Mouse (Mus musculus): ENCODE data around the gene Nadsyn1.

Gene Nadsyn1

DNA sequence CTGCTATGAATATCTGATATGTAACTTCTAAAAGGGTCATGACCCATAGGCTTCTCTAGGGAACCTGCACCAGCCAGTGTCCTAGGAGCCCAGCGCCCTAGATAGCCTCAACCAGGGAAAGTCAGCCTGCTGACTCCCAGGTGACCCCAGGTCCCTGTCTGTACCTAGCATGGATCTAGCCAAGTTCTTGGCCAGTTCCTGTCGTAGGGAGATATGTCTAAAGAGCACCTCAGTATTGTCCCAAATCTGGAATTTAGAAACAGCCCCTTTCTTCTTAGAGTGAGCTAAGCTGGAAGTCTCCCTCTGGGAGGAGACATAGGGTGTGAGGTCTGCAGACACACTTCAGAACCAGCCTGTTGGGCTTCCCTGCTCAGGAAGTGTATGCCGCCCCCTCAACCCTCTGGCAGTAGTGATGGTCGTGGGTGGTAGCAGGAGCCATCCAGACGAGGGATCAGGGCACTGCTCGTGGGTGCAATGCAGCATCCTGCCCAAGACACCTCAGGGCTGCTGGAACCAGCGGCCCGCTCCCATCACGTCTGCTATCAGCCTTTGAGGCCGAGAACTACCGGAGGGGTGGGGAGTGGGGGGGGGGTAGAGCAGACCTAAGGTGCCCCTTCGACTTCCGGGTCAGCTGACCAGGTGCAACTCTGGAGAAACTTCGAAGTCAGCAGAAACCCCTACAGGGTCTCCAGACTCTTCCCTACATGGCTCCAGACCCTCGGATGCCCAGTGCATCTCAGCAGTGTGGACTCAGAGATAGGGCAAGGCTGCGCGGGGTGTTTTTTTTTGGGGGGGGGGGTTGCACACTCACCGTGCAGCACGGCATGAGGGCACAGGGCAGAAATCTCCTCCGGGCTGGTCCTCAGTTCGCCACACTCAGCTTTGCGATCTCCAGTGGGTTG lies 66.3 kb downstream of the Nadsyn1 start, which contains the start of gene Osbpl5:
TSS of gene Osbpl5 (minus strand) at position 861 of the 902 bp plus-strand sequence.
- in situ Hi-C loops (cut with MboI, MseI): no loop called here

DNA sequence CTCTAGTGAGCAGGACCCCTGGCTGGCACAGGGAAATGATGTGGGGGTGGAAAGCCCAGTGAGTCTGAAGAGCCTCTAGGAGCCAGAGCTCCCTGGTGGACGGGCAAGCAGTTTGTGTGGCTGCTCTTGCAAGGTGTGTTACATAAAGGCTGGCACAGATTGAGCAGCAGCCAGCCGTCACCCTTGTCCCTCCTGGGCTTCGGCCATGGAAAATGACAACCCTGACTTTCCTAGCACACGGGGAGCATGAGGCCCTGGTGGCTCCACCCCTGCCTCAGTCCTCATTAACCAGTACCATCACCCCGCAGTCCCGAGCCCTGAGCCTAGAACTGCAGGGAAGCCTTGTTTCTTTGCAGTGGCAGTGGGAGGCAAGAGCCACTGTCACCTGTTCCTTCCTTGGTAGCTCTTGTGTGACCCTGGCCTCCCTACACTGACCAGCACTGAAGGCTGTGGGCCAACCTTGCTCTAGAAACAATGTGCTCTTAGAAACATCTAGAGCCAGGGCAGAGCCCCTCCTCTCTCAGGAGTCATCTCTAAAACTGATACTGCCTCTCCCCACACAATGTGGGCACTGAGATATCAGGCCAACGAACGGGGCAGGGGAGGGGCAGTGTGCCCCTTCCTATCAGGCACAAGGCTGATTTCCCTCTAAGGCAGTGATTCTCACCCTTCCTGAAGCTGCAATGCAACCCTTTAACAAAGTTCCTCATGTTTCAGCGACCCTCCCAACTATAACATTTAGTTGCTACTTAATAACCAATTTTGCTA lies 67.1 kb downstream of the Nadsyn1 start:
- in situ Hi-C loops (cut with MboI, MseI): no loop called here

DNA sequence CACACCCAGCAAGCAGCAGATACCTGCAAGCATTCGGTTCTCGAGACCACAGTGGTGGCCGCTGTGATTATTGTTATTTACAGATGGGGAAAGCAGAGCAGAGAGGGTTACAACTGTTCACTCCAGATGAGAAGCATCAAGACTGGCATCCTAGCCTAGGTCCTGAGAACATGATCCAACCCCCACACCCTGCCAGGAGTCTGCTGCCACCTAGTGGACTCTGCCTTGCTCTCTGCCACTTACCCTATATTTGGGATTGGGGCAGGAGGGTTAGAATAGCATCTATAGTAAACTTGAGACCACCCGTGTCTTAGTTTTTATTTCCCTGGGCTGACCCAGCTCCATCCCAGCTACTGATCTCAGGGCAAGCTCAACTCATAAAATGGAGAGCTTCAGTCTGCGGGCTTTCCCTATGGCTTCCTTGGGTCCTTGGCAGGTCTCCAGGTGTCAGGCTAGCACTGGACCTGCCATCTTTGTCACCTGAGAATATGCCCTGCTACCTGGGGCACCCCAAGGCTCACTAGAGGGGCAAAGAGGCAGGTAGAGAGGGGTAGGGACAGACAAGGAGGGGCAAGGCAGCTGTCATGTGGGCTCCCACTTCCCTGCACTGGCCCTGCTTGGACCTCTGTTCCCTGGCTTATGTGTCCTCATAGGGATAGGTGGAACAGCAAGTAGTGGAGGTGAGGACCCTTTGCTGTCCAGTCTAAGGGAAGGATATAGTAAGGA lies 68.5 kb downstream of the Nadsyn1 start:
- in situ Hi-C loops (cut with MboI, MseI): loop anchor here (5.0 kb wide), 1 partner anchor 47 kb away; no protein-coding TSS in a partner anchor

DNA sequence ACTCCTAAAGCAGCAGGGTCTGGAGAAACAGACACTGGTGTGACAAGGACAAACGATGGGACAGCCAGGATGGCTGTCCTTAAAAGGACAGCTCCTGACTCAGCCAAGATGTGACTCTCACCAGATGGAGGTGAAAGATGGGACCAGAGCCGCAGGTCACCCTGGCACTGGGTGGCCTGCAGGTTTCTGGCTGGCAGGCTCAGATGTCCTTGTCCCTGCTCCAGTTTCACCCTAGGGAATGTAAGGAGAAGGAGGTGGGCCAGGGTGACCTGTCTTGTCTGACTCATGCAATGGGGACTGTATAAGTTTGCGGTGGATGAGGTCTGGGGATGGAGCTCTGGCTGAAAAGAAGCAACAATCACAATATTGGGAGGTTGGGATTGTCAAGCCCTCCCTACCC lies 70.0 kb downstream of the Nadsyn1 start:
- in situ Hi-C loops (cut with MboI, MseI): loop anchor here (5.0 kb wide), 1 partner anchor 45 kb away; no protein-coding TSS in a partner anchor

DNA sequence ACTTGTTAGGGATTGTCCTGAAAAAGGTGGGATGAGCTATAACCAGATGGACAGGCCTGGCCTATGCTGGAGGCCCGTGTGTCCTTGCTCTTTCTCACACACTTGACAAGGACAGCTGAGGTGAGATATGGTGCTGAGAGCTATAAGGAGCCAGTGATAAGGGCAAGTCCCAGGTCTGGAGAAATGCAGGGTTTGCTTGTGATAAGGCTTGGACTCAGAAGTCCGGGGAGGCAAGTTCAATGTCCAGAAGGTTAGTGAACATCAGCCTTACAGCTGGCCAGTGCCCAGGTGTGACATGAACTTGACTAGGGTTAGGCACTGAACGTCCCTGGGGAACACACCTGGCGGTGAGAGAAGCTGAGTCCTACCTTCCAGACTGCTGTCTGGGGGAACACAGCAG lies 70.6 kb downstream of the Nadsyn1 start:
- in situ Hi-C loops (cut with MboI, MseI): loop anchor here (5.0 kb wide), 1 partner anchor 45 kb away; no protein-coding TSS in a partner anchor

DNA sequence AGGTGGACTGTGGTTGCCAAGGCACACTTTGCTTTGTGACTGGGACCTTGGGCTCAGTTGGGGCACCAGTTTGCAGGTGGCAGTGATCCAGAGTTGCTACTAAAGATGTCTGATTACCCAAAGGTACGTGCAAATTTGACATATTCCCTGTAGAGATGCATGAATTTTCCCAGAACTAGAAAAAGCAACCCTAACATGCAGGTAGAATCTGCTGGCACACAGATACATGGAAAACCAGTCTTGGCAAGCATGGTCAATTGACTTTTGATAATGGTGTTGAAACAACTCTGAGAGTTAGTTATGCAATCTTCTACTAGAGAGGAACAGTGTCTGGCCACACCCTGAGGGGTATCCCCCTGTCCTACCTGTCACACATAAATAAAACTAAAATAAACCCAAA lies 71.3 kb downstream of the Nadsyn1 start:
- in situ Hi-C loops (cut with MboI, MseI): loop anchor here (5.0 kb wide), 1 partner anchor 44 kb away; no protein-coding TSS in a partner anchor

DNA sequence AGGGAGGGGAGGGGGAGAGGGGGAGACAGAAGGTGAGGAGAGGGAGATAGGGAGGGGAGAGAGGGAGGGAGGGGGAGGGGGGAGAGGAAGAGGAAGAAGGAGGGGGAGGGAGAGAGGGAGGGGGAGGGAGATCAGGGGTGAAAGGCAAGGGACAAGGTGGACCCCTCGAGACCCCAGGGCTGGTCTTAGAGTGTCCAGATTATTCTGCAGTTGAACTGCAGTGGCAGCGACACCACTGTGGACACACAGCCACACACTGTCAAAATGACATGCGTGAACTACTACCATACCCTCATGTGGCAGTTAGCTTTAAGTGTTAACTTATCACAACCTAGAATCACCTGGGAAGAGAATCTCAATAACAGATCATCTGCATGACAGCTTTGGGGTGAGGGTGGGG lies 73.6 kb downstream of the Nadsyn1 start:
- in situ Hi-C loops (cut with MboI, MseI): no loop called here

DNA sequence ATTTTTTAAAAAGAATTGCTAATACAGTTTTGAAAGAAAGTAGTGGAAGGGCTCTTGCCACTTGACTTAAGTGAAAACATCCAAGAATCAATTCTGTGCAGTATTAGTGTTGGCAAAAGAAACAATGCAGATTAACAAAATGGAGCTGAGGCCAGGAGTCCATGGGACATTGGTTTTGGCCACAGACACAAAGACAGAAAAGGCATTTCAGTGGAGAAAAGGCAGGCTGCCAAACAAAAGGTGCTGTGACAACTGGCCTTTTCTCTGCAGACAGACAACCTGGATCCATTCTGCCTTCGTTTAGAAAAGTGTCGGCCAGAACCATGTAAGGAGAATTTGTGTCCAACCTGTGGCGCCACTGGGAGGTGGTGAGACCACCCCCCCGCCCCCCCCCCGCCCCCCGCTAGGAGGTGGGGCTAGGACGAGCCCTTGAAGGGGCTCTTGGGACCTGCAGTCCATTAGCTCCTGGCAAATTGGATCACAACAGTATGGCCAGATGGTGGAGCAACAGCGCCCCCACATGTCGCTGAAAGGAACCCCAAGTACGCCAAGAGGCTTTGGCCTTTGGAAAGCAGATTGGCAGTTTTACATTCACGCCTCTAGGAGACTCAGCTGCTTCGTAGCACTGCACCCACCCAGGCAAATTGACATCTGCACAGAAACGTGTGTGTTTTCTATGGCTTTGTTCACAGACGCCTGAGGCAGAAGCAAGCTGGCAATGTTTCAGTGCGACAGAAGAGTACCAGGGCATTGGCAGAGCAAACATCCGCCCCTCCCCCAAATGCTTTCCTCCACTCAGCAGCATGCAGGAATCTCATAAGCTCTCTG lies 74.4 kb downstream of the Nadsyn1 start:
- in situ Hi-C loops (cut with MboI, MseI): no loop called here

Data from T-helper 2 cell (primary cell).